Mouse (Mus musculus) heart, adult 2 months (tissue): Measurements from ENCODE around the gene Fbxo33. TPM values are rescaled to one million over a fixed set of nuclear protein-coding genes. Genes with fewer than 3 reads are reported as not detected.

Experiments
- DNase-seq, 2 experiments: peaks; one replicate each; pipeline ENCODE4 v3.0.0; 2021
- H3K27ac ChIP-seq: fragments of 200-600 bp; 2 replicates; pipeline ENCODE4 v1.8.1; 2022
- H3K27me3 ChIP-seq: fragments of 200-500 bp; 2 replicates; pipeline ENCODE4 v1.6.1; 2012; ENCODE audit warnings: mild to moderate bottlenecking, low read length, inconsistent platforms, mixed read lengths; ENCODE audit not compliant: control insufficient read depth, insufficient read depth
- H3K36me3 ChIP-seq: fragments of 200-500 bp; 2 replicates; pipeline ENCODE4 v1.6.1; 2012; ENCODE audit warnings: low read length, inconsistent platforms; ENCODE audit not compliant: control insufficient read depth, insufficient read depth
- H3K4me1 ChIP-seq: fragments of 200-500 bp; 2 replicates; pipeline ENCODE4 v1.6.1; 2011; ENCODE audit warnings: low read length; ENCODE audit not compliant: control insufficient read depth, insufficient read depth
- H3K4me3 ChIP-seq: fragments of 200-600 bp; 2 replicates; pipeline ENCODE4 v1.8.1; 2022
- H3K79me2 ChIP-seq: fragments of 200-500 bp; replicated peaks from 2 replicates; pipeline ENCODE4 v1.6.1; 2012; ENCODE audit warnings: mild to moderate bottlenecking, inconsistent platforms, low read length, moderate library complexity, mixed read lengths; ENCODE audit not compliant: control insufficient read depth, insufficient read depth
- H3K9ac ChIP-seq: fragments of 200-500 bp; 2 replicates; pipeline ENCODE4 v1.6.1; 2012; ENCODE audit warnings: low read depth, mild to moderate bottlenecking, control low read depth, inconsistent platforms, low read length, mixed read lengths
- CTCF ChIP-seq: fragments of 200-600 bp; IDR thresholded peaks from 2 replicates; pipeline ENCODE4 v1.8.1; 2022; ENCODE audit warnings: antibody characterized with exemption, mild to moderate bottlenecking, moderate library complexity
- EP300 ChIP-seq: fragments of 200-500 bp; IDR thresholded peaks from 2 replicates; pipeline ENCODE4 v1.6.1; 2011; ENCODE audit warnings: low read depth, low read length, control low read depth; ENCODE audit not compliant: insufficient read depth
- POLR2A ChIP-seq: fragments of 200-500 bp; IDR thresholded peaks from 2 replicates; pipeline ENCODE4 v1.6.1; 2011; ENCODE audit warnings: mild to moderate bottlenecking, low read depth, low read length, control low read depth; ENCODE audit not compliant: insufficient read depth
- WGBS: fragments of 180-500 bp; shearing (Covaris S2); methylation state at CpG from one replicate; pipeline ENCODE4 v1.1.7; 2018; 5-methylcytosine and 5-hydroxymethylcytosine counted together
- intact Hi-C: fragments of 180-260 bp; cut with DNase I; formaldehyde crosslinking; loops from one replicate; pipeline ENCODE4 v1.15.1; 2025
- long read RNA-seq: library from polyadenylated mRNA; stranded (forward); transcript quantifications from one replicate; pipeline ENCODE4 v2.0.0, GENCODE M21; 2021
- polyA plus RNA-seq: library from polyadenylated mRNA; depleted of rRNA; stranded (reverse); fragments of >200 nt; gene quantifications from 2 replicates; pipeline ENCODE4 v1.2.3, GENCODE M21; 2012; rRNA removed
- total RNA-seq, 2 experiments: library from RNA; stranded (reverse); gene quantifications; 2 replicates each; pipeline ENCODE4 v1.2.3; 2021

The Fbxo33 gene
- 10 to 100 TPM in 1 of 2 experiments, 1 to 10 TPM in 1; 6.4 to 10.2 TPM for total RNA-seq
- 3.3 and 12.0 TPM in 2 replicates for polyA plus RNA-seq
- long read RNA-seq, partial matches to known transcripts = 0 of 3 reads
- long read RNA-seq, other reads (novel, unspliced or antisense) = 1 of 3 reads

DNA sequence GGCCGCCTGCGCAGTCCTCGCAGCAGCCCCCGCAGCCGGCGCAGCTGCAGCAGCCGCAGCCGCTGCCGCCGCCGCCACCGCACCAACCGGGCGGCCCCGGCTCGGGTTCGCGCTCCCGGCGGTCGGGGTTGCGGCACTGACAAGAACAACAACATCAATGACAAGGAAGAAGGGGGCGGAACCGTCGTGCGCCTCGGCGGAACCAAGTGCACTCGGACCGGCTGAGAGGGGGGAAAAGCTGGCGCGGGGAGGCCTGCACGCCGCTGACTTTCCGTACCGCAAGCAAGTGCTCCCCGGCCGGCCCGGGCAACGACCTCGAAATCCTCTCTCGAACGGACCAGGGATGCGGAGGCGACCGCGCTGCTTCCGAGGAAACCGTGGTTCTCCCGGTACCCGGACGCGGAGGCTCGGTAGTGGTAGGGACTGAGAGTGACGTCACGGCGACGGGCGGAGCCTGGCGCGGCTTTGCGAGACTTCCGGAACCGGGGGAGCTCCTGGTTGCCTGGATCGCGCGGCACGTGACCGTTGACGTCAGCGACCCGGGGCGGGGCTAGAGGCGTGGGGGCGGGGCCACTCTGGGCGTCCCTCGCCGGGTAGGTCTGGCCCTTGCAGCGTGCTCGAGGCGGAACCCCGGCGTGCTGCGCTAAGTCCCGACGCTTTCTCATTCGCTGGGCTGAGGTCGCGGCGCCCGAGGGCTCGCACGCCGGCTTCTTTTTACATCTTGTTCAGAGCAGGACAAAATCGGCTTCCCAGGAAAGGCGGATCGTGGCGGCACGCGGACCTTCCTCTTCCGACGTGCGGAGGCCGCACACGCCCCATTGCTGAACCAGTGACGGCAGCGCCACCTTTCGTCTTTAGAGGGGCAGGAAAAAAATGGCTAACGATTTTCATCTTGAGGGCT, at the start of gene Fbxo33:
Gene Fbxo33, minus strand, starts transcription at position 401 of the 901 bp plus-strand sequence.
- WGBS = 2% methylated on average over 108 of the region's 109 CpGs
- TF ChIP-seq EP300 (0 out of 2 replicates have a peak, but pooled peaks have one; percentile 7), POLR2A (peak; percentile 62; the same call in 1 of the 2 replicates), CTCF (peak; percentile 68)

DNA sequence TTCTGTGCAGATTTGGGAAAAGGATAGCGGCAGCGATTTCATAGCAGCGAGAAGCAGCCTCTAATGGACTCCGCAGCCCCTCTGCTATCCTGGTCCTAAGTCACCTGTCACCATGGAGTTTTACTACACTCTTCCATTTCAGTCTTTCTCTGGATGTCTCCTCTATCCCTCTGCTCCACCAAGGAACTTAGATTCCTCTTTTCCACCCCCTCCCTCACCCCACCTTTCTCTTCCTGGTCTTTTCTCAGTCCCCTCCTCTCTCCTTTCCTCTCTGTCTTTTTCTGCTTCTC, 46.4 kb upstream of the Fbxo33 start:
- no peak for DNase-seq
- Histone ChIP-seq H3K79me2 (no peaks in the 10 kb centered on the region), H3K4me3 (no peak overlapping the region), H3K27ac (no peak overlapping the region), H3K4me1 (no peaks in the 10 kb centered on the region), H3K36me3 (no peaks in the 10 kb centered on the region), H3K27me3 (no peaks in the 10 kb centered on the region), H3K9ac (no peak overlapping the region)
- WGBS = 77% methylated on average over 4 of the region's 4 CpGs
- TF ChIP-seq CTCF (no peak), EP300 (no peak), POLR2A (no peak)
- intact Hi-C loops = no loop called here

More for the DNA sequence above, at the start of gene Fbxo33:
- peaks cover 6% of the 10 kb centered on the region for H3K4me1 ChIP-seq
- no peaks in the 10 kb centered on the region for H3K27me3 ChIP-seq
- H3K36me3 ChIP-seq = peaks cover 6% of the 10 kb centered on the region
- H3K9ac ChIP-seq = peak within 1 kb of the TSS; percentile 97
- peak within 1 kb of the TSS; percentile 97 for H3K27ac ChIP-seq
- peak; percentile 97 for DNase-seq
- intact Hi-C loops = loop anchor here (1.0 to 5.0 kb wide), 3 partner anchors 88 to 207 kb away; partner anchors contain the start of genes Gemin2 and Sec23a
- peak within 1 kb of the TSS; percentile 94 for H3K4me3 ChIP-seq
- no peaks in the 10 kb centered on the region; the same call in 1 of the 2 replicates for H3K79me2 ChIP-seq

DNA sequence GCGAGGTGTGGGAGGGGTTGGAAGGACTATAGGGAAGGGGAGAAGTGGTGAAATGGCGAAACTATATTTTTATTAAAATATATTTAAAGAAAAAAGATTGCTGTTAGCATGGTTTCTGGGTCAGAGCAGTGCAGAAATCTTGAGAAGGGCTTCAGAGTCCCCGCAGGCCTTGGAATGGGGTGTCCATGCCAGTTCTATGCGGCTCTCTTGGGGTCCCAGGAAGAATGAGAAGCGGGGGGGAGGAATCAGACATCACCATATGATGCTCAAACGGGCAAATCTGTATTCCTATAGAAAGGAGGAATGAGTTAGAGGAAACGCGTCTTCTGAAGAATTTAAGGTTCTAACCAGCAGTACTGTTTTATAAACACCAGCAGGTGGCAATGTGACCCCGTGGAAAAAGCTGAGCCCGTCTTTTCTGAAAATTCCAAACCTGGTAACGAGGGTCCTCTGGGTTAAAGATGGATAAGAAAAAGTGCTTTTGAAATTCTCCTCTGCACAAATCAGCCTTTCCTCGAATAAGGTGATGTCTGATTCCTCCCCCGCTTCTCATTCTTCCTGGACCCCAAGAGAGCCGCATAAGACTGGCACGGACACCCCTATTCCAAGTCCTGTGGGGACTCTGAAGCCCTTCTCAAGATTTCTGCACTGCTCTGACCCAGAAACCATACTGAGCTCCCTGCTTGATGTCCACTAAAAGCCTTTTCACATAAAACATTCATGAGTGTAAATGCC, 45.8 kb upstream of the Fbxo33 start:
- no peak for DNase-seq
- no peaks in the 10 kb centered on the region for H3K4me1 ChIP-seq
- intact Hi-C loops = no loop called here
- H3K9ac ChIP-seq = no peak overlapping the region
- 32% methylated on average over 15 of the region's 15 CpGs for WGBS
- H3K27ac ChIP-seq = no peak overlapping the region
- no peak overlapping the region for H3K4me3 ChIP-seq
- H3K27me3 ChIP-seq = no peaks in the 10 kb centered on the region
- no peaks in the 10 kb centered on the region for H3K79me2 ChIP-seq
- peak; percentile 56 for TF ChIP-seq CTCF
- TF ChIP-seq POLR2A = no peak
- no peak for TF ChIP-seq EP300
- H3K36me3 ChIP-seq = no peaks in the 10 kb centered on the region

DNA sequence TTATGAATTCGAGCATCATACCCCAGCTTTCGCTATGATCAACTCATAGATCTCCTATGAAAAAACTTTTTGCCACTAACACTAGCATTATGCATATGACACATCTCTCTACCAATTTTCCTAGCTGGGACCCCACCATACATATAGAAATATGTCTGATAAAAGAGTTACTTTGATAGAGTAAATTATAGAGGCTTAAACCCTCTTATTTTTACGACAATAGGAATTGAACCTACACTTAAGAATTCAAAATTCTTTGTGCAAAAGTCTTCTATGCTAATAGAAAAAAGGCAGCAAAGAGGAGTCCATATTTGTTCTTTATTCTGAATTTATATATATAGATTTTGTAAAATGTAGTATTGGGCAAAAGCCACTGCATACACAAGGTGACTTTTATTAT, 43.3 kb upstream of the Fbxo33 start:
- DNase-seq = no peak
- TF ChIP-seq EP300 (no peak), POLR2A (no peak), CTCF (no peak)
- Histone ChIP-seq H3K79me2 (no peaks in the 10 kb centered on the region), H3K36me3 (no peaks in the 10 kb centered on the region), H3K27me3 (no peaks in the 10 kb centered on the region), H3K4me3 (no peak overlapping the region), H3K27ac (no peak overlapping the region), H3K4me1 (no peaks in the 10 kb centered on the region), H3K9ac (no peak overlapping the region)
- intact Hi-C loops = no loop called here
- 78% methylated on average over 3 of the region's 3 CpGs for WGBS

DNA sequence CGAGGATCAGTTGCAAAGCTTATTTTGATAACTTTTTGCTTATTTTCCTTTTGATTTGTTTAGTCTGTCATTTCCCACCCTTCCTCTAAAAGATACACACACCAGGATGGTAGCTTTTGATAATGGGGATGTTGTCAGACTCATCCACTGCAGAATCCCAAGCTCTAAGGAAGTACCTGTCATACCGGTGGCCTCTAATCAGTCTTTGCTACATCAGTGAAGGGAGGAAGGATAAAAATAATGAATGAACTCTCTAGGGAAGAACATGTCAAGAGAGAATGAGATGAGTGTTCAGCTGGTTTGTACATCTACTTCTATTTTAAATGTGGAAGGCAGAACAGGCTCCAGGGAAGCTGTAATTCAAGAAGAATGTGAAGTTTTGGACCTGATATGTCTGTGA, 41.3 kb upstream of the Fbxo33 start:
- no peaks in the 10 kb centered on the region for H3K79me2 ChIP-seq
- no peaks in the 10 kb centered on the region for H3K36me3 ChIP-seq
- DNase-seq = no peak
- no peak for TF ChIP-seq POLR2A
- TF ChIP-seq EP300 = no peak
- no peak for TF ChIP-seq CTCF
- no peak overlapping the region for H3K4me3 ChIP-seq
- no peaks in the 10 kb centered on the region for H3K4me1 ChIP-seq
- no peak overlapping the region for H3K27ac ChIP-seq
- no peak overlapping the region for H3K9ac ChIP-seq
- 31% methylated on average over 2 of the region's 2 CpGs for WGBS
- intact Hi-C loops = no loop called here
- H3K27me3 ChIP-seq = no peaks in the 10 kb centered on the region

DNA sequence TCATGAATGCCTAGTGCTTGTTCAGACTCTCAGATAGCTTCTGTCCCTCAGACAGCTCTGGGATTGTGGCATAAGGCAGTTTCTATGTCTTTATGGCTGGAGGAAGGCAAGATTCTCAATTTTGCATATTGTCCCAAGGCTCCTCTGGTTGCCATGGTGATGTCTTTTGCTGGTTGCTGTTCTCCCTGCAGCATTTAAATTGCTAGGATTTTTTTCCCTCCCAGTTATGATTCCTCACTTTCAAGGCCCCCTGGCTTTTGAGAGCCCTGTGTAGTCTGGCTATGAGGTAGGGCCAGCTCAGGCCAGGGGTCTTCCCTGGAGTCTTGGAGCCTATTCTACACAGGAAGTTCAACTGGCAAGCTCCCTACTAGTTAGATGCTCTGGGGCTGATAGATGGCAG, 40.8 kb upstream of the Fbxo33 start:
- Histone ChIP-seq H3K27me3 (no peaks in the 10 kb centered on the region), H3K36me3 (no peaks in the 10 kb centered on the region), H3K4me3 (no peak overlapping the region), H3K4me1 (no peaks in the 10 kb centered on the region), H3K79me2 (no peaks in the 10 kb centered on the region), H3K27ac (no peak overlapping the region), H3K9ac (no peak overlapping the region)
- intact Hi-C loops = no loop called here
- no peak for DNase-seq
- TF ChIP-seq POLR2A (no peak), CTCF (no peak), EP300 (no peak)
